In the genomic region with DNA sequence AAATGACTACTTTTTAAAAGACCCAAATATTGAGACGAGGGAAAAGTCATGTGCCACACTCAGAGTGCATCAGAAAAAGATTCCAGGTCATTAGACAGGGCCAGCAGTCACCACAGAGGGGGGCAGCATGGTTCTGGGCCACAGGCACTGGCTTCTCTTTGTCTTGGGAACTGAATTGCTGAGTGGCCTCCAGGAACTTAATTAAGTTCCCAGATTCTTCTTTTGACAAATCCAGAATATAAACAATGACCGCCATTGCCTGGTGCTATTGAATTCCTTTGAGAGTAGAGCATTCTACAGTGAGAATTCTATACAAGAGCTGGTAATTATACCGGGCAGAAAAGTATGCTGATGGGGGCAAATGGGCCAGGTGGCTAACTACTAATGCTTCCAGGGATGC, we compare ENCODE assay signal across 12 mouse cellular contexts.
DNase-seq lines count a peak whose midpoint lies in the region; ATAC-seq and TF ChIP-seq lines count a peak whose summit lies in the region.
"Had no signal": no experiment of that assay in that cellular context is flagged by ENCODE, and none has a peak within 500 bp of the region (broad histone marks: within the 10 kb centered on the region; RNA-seq: fewer than 3 reads in every experiment).

No protein-coding gene starts in this region.

- no peaks in the 10 kb centered on the region for H3K27me3 ChIP-seq in forebrain, embryonic 14.5 days (replicated peaks; ENCODE audit: control insufficient read depth, insufficient read depth, low read length)
- no peaks in the 10 kb centered on the region for H3K27me3 ChIP-seq in midbrain, embryonic 12.5 days
- H3K27me3 ChIP-seq: CH12.LX; megakaryocyte, embryonic 14.5 days had no signal

- H3K9me3 ChIP-seq in forebrain, embryonic 14.5 days (replicated peaks; ENCODE audit: control insufficient read depth, low read length): no peaks in the 10 kb centered on the region
- no peaks in the 10 kb centered on the region for H3K9me3 ChIP-seq in midbrain, embryonic 12.5 days

- H3K4me3 ChIP-seq in forebrain, embryonic 14.5 days (ENCODE audit: low read depth, low read length): no peak overlapping the region
- H3K4me3 ChIP-seq in midbrain, embryonic 12.5 days: no peak overlapping the region
- H3K4me3 ChIP-seq: megakaryocyte, embryonic 14.5 days had no signal

- peak; percentile 89 for ATAC-seq in forebrain, embryonic 14.5 days
- ATAC-seq in midbrain, embryonic 12.5 days (ENCODE audit: low FRiP score, low read depth): peak; percentile 86

- no peak overlapping the region for H3K4me2 ChIP-seq in forebrain, embryonic 14.5 days (ENCODE audit: low read length)
- H3K4me2 ChIP-seq in midbrain, embryonic 12.5 days (replicated peaks): no peak overlapping the region

- no peaks in the 10 kb centered on the region for H3K36me3 ChIP-seq in forebrain, embryonic 14.5 days (ENCODE audit: control insufficient read depth, insufficient read depth, low read length)
- no peaks in the 10 kb centered on the region for H3K36me3 ChIP-seq in midbrain, embryonic 12.5 days

- no peak for TF ChIP-seq CTCF in brain, embryonic 14.5 days (IDR thresholded peaks at IDR 0.05; ENCODE audit: borderline replicate concordance, extremely low read depth, insufficient read depth, insufficient read length)

- H3K4me1 ChIP-seq in forebrain, embryonic 14.5 days (ENCODE audit: control insufficient read depth, insufficient read depth, low read length): peaks cover 12% of the 10 kb centered on the region; the same call in 1 of the 2 replicates
- peaks cover 11% of the 10 kb centered on the region for H3K4me1 ChIP-seq in midbrain, embryonic 12.5 days
- H3K4me1 ChIP-seq: megakaryocyte, embryonic 14.5 days had no signal

- DNase-seq in brain, embryonic 14.5 days (ENCODE audit: low read depth): peak; percentile 89
- peak; percentile 13 to 29 for DNase-seq in cerebellum, postnatal 14 days
- DNase-seq in forebrain, embryonic 14.5 days (ENCODE audit: low spot score): peak; percentile 83
- no peak for DNase-seq in urinary bladder, postnatal 10 days (ENCODE audit: low spot score)
- DNase-seq in thymus, postnatal 0 days (ENCODE audit: low spot score): no peak
- no peak for DNase-seq in lung, adult 18-20 months
- DNase-seq: gastrocnemius, postnatal 25 days; heart, postnatal 14 days; kidney, postnatal 14 days had no signal

- 2% methylated on average over 3 of the region's 3 CpGs for WGBS in forebrain, embryonic 14.5 days
- 4% methylated on average over 3 of the region's 3 CpGs for WGBS in midbrain, embryonic 12.5 days

- TF ChIP-seq POLR2A in brain, embryonic 14.5 days (IDR thresholded peaks at IDR 0.05; ENCODE audit: borderline replicate concordance, extremely low read depth, insufficient read depth, insufficient read length, poor library complexity, severe bottlenecking): no peak

- H3K27ac ChIP-seq in forebrain, embryonic 14.5 days (ENCODE audit: low read depth, low read length): peak overlapping the region; percentile 5; the same call in 1 of the 2 replicates
- 0 out of 2 replicates have a peak overlapping the region, but pooled peaks have one; percentile 5 for H3K27ac ChIP-seq in midbrain, embryonic 12.5 days (replicated peaks)

- no peak overlapping the region for H3K9ac ChIP-seq in forebrain, embryonic 14.5 days (ENCODE audit: low read length)
- H3K9ac ChIP-seq in midbrain, embryonic 12.5 days (replicated peaks): no peak overlapping the region

Comparison
In these comparisons a context has a peak if more than half of its experiments do, and no peak if none do; other contexts are left out.
1. DNase-seq: peak in brain, embryonic 14.5 days (single experiment), cerebellum, postnatal 14 days (2 of 2) and forebrain, embryonic 14.5 days (single experiment); none in urinary bladder, postnatal 10 days (single experiment), thymus, postnatal 0 days (single experiment) and lung, adult 18-20 months (0 of 2).